Mouse (Mus musculus) right cerebral cortex, adult 2 months (tissue): ENCODE results near the gene Atp7a.

Experiments used
- DNase-seq, 2 experiments: peaks; one replicate each; pipeline ENCODE4 v3.0.0; 2021 to 2022; ENCODE audit warnings: low spot score in 2 of 2

The Atp7a gene

DNA sequence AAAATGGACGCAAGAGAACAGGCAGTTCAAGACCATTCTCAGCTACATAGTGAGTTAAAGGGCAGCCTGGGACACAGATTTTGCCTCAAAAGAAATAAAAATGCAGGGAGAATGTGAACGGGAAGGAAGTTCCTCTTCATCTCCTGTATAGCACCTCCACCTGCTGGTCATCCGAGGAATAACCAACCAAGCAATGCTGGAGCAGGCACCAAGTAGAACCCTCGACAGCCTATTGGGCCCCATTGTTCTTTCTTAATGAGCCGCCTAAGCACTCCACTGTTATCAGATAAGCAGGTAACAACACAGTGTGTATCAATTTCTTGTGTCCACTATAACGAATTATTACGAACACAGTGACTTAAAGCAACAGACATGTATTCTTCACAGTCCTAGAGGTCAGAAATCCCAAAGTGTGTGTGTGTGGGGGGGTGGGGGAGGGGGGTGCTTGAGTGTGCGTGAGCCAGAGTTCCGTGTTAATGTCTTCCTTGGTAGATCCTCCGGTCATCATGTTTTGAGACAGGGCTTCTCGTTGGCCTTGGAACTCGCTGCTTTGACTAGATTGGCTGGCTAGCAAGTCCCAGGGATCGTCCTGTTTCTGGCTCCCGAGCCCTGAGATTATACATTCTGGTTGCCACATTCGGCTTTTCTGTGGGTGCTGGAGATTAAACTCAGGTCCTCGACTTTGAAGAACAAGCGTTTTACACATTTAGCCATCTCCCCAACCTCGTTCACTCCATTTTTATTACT lies 144.2 kb downstream of the Atp7a start:
- DNase-seq, result peak; percentile 74 to 77

DNA sequence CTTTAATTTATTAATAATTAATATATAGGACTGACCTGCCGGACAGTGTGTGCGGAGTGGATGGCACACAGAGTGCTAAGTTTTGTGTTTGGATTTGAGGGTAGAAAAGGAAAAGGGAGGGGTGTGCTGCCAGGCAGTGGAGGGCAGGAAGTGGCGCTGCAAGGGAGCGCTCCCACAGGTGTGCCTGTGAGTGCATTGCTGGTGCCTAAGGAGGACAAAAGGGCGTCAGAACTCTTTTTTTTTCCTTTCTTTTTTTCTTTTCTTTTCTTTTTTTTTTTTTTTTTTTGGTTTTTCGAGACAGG lies 144.7 kb downstream of the Atp7a start:
- DNase-seq, result no peak
